In the genomic region with DNA sequence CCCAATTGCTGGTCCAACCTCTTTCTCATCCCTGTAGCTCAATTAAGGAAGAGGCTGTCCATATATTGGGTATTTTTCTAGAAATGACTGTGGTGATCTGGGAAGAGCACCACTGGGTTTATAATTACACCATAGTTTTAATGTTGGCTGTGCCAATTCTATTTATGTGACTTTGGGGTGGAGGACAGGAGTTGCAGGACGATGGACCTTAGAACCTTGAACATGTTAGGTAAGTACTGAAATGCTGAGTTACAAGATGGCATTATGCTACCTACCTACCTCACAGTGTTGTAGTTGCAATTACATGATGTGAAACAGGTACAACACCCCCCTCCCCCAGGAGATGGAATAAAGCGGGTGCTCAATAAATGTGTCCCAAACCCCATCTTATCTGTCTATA, we compare ENCODE assay signal across 25 mouse cellular contexts. TPM values are rescaled to one million over a fixed set of nuclear protein-coding genes. Genes with fewer than 3 reads are reported as not detected.
"Had no signal": no experiment of that assay in that cellular context is flagged by ENCODE, and none has a peak within 500 bp of the region (broad histone marks: within the 10 kb centered on the region; RNA-seq: fewer than 3 reads in every experiment).

No protein-coding gene starts in this region.

- H3K27me3 ChIP-seq: neural tube, embryonic 15.5 days had no signal

- DNase-seq: lung, embryonic 14.5 days; lung, postnatal 10 days; lung, postnatal 4 days; midbrain, embryonic 14.5 days; retina, postnatal 1 day; right cerebral cortex, adult 18-20 months; right cerebral cortex, postnatal 25 days; right cerebral cortex, postnatal 4 days; spleen, adult 18-20 months; thymus, adult 18-20 months; thymus, postnatal 14 days; thymus, postnatal 36 days had no signal

- H3K27ac ChIP-seq: midbrain, embryonic 10.5 days; midbrain, embryonic 12.5 days; neural tube, embryonic 13.5 days; neural tube, embryonic 15.5 days had no signal

- H3K9me3 ChIP-seq: midbrain, embryonic 10.5 days; midbrain, embryonic 12.5 days; neural tube, embryonic 13.5 days; neural tube, embryonic 15.5 days had no signal

- H3K4me1 ChIP-seq: midbrain, embryonic 10.5 days; midbrain, embryonic 12.5 days; neural tube, embryonic 13.5 days; neural tube, embryonic 15.5 days had no signal

- H3K4me2 ChIP-seq: lung, embryonic 14.5 days; midbrain, embryonic 12.5 days; neural tube, embryonic 13.5 days; neural tube, embryonic 15.5 days had no signal

- ATAC-seq: midbrain, embryonic 16.5 days had no signal

- H3K36me3 ChIP-seq: midbrain, embryonic 10.5 days; midbrain, embryonic 12.5 days; neural tube, embryonic 13.5 days; neural tube, embryonic 15.5 days had no signal

- H3K9ac ChIP-seq: lung, embryonic 14.5 days; midbrain, embryonic 12.5 days; neural tube, embryonic 13.5 days; neural tube, embryonic 15.5 days had no signal

- H3K4me3 ChIP-seq: midbrain, embryonic 10.5 days; midbrain, embryonic 12.5 days; myocyte; neural tube, embryonic 13.5 days; neural tube, embryonic 15.5 days had no signal

RNA-seq across cellular contexts. Expression of a gene that starts 8.6 kb away (rescaled TPM):
- total RNA-seq: megakaryocyte, adult 5-6 weeks; megakaryocyte-erythroid progenitor cell, adult 5-6 weeks had no signal
- polyA plus RNA-seq: myocyte; neural tube, embryonic 11.5 days had no signal

RNA-seq across cellular contexts. Expression of a gene that starts 50.0 kb away (rescaled TPM):
- total RNA-seq: megakaryocyte, adult 5-6 weeks had no signal
- polyA plus RNA-seq: lung, embryonic 14.5 days; lung, embryonic 16.5 days; midbrain, embryonic 10.5 days; midbrain, embryonic 14.5 days; midbrain, embryonic 16.5 days; myocyte; neural tube, embryonic 11.5 days; neural tube, embryonic 13.5 days; neural tube, embryonic 15.5 days; small intestine, adult 2 months; stomach, embryonic 14.5 days; stomach, embryonic 16.5 days had no signal
